Mouse (Mus musculus): ENCODE measurements around the gene Pitpnm2. TPM values are rescaled to one million over a fixed set of nuclear protein-coding genes. Genes with fewer than 3 reads are reported as not detected.

The Pitpnm2 gene
- total and polyA plus RNA-seq, 2 experiments: 10.6 to 30.3 TPM

DNA sequence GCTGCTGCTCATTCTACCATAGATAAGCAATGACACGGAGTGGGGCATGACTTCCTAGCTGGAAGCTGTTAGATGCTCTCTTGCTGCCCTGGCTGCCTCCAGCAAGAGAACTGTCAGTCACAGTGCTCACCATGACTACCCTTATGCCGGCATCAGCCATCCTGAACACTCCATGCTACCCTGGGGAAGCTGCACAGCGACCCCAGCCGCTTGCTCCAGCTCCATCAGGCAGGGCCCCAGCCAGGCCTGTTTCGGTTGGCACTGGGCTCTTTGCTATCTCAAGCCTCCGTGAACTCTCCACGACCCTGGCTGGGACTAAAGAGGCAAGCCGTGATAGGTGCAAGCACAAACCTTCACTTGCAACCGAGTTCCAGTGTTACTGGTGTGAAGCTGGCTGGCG lies 87.7 kb downstream of the Pitpnm2 start:
- Histone ChIP-seq H3K79me2 (ENCODE audit: control insufficient read depth, insufficient read depth, low read length) (peaks cover 2% of the 10 kb centered on the region; the same call in 1 of the 2 replicates), H3K4me1 (ENCODE audit: control insufficient read depth, insufficient read depth, low read length) (no peaks in the 10 kb centered on the region; the same call in 1 of the 2 replicates), H3K9ac (ENCODE audit: low read depth, low read length) (no peak overlapping the region), H3K36me3 (ENCODE audit: control insufficient read depth, insufficient read depth, low read length) (no peaks in the 10 kb centered on the region), H3K27me3 (ENCODE audit: control insufficient read depth, insufficient read depth, low read length) (no peaks in the 10 kb centered on the region), H3K27ac (replicated peaks; ENCODE audit: insufficient read depth, low read depth, low read length) (no peak overlapping the region), H3K4me3 (ENCODE audit: insufficient read depth, low read depth, low read length) (no peak overlapping the region)
- no peak for DNase-seq (ENCODE audit: extremely low read depth, low read depth, low spot score)
- TF ChIP-seq POLR2A (IDR thresholded peaks at IDR 0.05; ENCODE audit: extremely low read depth, insufficient read depth, low read length) (no peak), CTCF (IDR thresholded peaks at IDR 0.05; ENCODE audit: low read depth, low read length) (no peak)
- WGBS: 56% methylated on average over 10 of the region's 10 CpGs

DNA sequence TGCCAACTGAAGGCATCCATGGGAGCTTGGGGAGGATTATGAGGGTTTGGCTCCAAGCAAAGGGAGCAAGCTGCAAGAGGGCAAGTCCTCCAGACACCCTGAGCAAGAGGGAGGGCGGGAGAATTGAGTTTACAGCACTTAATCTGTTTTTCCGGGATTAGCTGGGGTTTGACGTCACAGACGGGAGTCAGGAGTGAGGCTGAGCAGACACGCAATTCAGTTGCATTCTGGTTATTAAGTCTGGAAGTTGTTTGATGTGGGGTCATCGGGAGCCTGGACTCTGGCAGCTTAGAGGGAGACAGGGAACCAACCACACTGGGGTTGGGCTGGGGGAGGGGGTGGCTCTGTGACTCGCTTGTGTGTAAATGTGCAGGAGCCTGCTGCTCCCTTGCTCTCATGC lies 90.1 kb downstream of the Pitpnm2 start:
- TF ChIP-seq CTCF (IDR thresholded peaks at IDR 0.05; ENCODE audit: low read depth, low read length) (no peak), POLR2A (IDR thresholded peaks at IDR 0.05; ENCODE audit: extremely low read depth, insufficient read depth, low read length) (no peak)
- 81% methylated on average over 7 of the region's 7 CpGs for WGBS
- Histone ChIP-seq H3K79me2 (ENCODE audit: control insufficient read depth, insufficient read depth, low read length) (peaks cover 2% of the 10 kb centered on the region; the same call in 1 of the 2 replicates), H3K4me3 (ENCODE audit: insufficient read depth, low read depth, low read length) (no peak overlapping the region), H3K4me1 (ENCODE audit: control insufficient read depth, insufficient read depth, low read length) (no peaks in the 10 kb centered on the region), H3K27ac (replicated peaks; ENCODE audit: insufficient read depth, low read depth, low read length) (no peak overlapping the region), H3K36me3 (ENCODE audit: control insufficient read depth, insufficient read depth, low read length) (no peaks in the 10 kb centered on the region), H3K9ac (ENCODE audit: low read depth, low read length) (no peak overlapping the region), H3K27me3 (ENCODE audit: control insufficient read depth, insufficient read depth, low read length) (no peaks in the 10 kb centered on the region)
- DNase-seq (ENCODE audit: extremely low read depth, low read depth, low spot score): no peak

DNA sequence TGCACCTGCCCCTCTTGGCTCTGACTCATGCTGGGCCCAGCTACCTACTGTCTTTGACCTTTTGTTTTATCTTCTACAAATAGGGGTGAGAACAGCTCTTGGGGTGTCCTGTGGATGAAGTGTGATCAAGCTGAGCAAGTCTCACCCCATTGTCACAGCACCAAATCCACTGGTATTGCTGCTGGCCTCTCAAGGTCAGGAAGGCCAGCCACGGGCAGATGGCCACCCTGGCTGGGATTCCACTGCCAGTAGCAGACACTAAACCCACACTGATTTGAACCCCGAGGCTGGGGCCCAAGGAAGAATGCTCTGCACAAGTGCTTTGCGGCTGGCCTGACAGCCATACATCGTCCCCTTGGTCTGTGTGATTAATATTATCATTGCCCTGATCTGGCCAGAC lies 91.3 kb downstream of the Pitpnm2 start:
- Histone ChIP-seq H3K4me3 (ENCODE audit: insufficient read depth, low read depth, low read length) (no peak overlapping the region), H3K27me3 (ENCODE audit: control insufficient read depth, insufficient read depth, low read length) (no peaks in the 10 kb centered on the region), H3K9ac (ENCODE audit: low read depth, low read length) (no peak overlapping the region), H3K4me1 (ENCODE audit: control insufficient read depth, insufficient read depth, low read length) (no peaks in the 10 kb centered on the region), H3K79me2 (ENCODE audit: control insufficient read depth, insufficient read depth, low read length) (peaks cover 2% of the 10 kb centered on the region; the same call in 1 of the 2 replicates), H3K27ac (replicated peaks; ENCODE audit: insufficient read depth, low read depth, low read length) (no peak overlapping the region), H3K36me3 (ENCODE audit: control insufficient read depth, insufficient read depth, low read length) (no peaks in the 10 kb centered on the region)
- WGBS: 69% methylated on average over 4 of the region's 4 CpGs
- no peak for DNase-seq (ENCODE audit: extremely low read depth, low read depth, low spot score)
- TF ChIP-seq CTCF (IDR thresholded peaks at IDR 0.05; ENCODE audit: low read depth, low read length) (no peak), POLR2A (IDR thresholded peaks at IDR 0.05; ENCODE audit: extremely low read depth, insufficient read depth, low read length) (no peak)

DNA sequence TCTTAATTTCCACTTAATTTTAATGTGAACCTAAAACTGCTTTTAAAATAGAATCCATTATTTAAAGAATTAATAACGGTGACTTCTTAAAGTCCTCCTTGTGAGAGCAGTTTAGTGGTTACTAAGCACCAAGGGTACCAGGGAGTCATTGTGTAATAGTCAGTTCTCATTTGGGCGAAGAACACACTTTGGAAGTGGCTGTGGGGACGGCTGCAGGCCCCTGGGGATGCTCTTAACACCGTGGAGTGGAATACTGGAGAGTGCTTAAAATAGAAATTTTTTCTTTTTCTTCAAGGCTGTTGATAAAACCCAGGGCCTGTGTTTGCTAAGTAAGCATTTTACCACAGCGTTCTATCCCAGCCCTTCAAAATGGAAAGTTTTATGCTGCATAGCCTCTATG lies 93.6 kb downstream of the Pitpnm2 start:
- Histone ChIP-seq H3K36me3 (ENCODE audit: control insufficient read depth, insufficient read depth, low read length) (0 out of 2 replicates have a peak, but pooled peaks cover 2% of the 10 kb centered on the region), H3K4me3 (ENCODE audit: insufficient read depth, low read depth, low read length) (no peak overlapping the region), H3K27ac (replicated peaks; ENCODE audit: insufficient read depth, low read depth, low read length) (no peak overlapping the region), H3K27me3 (ENCODE audit: control insufficient read depth, insufficient read depth, low read length) (no peaks in the 10 kb centered on the region), H3K79me2 (ENCODE audit: control insufficient read depth, insufficient read depth, low read length) (peaks cover 4% of the 10 kb centered on the region; the same call in 1 of the 2 replicates), H3K4me1 (ENCODE audit: control insufficient read depth, insufficient read depth, low read length) (no peaks in the 10 kb centered on the region), H3K9ac (ENCODE audit: low read depth, low read length) (no peak overlapping the region)
- 81% methylated on average over 5 of the region's 5 CpGs for WGBS
- DNase-seq (ENCODE audit: extremely low read depth, low read depth, low spot score): no peak
- TF ChIP-seq POLR2A (IDR thresholded peaks at IDR 0.05; ENCODE audit: extremely low read depth, insufficient read depth, low read length): no peak
- TF ChIP-seq CTCF (IDR thresholded peaks at IDR 0.05; ENCODE audit: low read depth, low read length): no peak

DNA sequence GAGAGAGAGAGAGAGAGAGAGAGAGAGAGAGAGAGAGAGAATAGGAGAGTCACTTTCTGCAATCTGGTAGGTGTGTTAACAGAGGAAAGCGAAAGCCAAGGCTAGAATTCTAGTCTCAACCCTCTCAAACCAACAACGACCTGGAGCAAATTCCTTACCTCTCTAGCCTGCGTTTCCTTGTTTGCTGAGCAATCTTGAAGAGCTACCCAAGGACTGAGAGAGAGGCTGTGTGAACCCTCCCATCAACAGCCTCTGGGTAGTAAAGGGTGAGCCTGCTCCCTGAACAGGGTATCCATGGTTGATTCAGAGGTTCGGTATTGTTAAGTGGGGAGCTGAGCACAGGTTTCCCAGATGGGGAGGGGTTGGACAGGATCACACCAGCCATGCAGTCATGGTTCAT lies 96.8 kb downstream of the Pitpnm2 start:
- Histone ChIP-seq H3K9ac (ENCODE audit: low read depth, low read length) (no peak overlapping the region), H3K36me3 (ENCODE audit: control insufficient read depth, insufficient read depth, low read length) (0 out of 2 replicates have a peak, but pooled peaks cover 2% of the 10 kb centered on the region), H3K27ac (replicated peaks; ENCODE audit: insufficient read depth, low read depth, low read length) (no peak overlapping the region), H3K4me1 (ENCODE audit: control insufficient read depth, insufficient read depth, low read length) (no peaks in the 10 kb centered on the region), H3K4me3 (ENCODE audit: insufficient read depth, low read depth, low read length) (no peak overlapping the region), H3K79me2 (ENCODE audit: control insufficient read depth, insufficient read depth, low read length) (peaks cover 2% of the 10 kb centered on the region; the same call in 1 of the 2 replicates), H3K27me3 (ENCODE audit: control insufficient read depth, insufficient read depth, low read length) (no peaks in the 10 kb centered on the region)
- no peak for TF ChIP-seq POLR2A (IDR thresholded peaks at IDR 0.05; ENCODE audit: extremely low read depth, insufficient read depth, low read length)
- TF ChIP-seq CTCF (IDR thresholded peaks at IDR 0.05; ENCODE audit: low read depth, low read length): no peak
- 82% methylated on average over 4 of the region's 4 CpGs for WGBS
- DNase-seq (ENCODE audit: extremely low read depth, low read depth, low spot score): no peak

DNA sequence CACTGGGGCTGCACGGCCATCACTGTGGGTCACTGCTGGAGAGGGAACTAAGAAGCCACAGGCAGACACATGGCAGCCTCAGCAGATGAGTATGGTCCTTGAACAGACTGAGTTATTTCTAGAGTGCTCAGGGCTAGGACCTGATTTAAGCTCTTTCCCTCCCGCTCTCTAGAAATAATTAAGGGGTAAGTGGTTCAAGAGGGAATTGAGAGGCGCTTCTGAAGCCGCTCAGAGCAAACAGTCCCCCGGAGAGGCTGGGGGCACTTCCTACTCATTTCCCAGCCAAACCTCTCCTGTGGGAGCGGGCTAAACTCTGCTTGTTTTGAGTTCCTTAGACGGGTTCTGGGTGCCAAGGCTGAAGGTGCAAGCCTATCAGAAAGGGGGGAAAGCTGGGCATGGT lies 98.7 kb downstream of the Pitpnm2 start:
- TF ChIP-seq POLR2A (IDR thresholded peaks at IDR 0.05; ENCODE audit: extremely low read depth, insufficient read depth, low read length): no peak
- TF ChIP-seq CTCF (IDR thresholded peaks at IDR 0.05; ENCODE audit: low read depth, low read length): no peak
- Histone ChIP-seq H3K9ac (ENCODE audit: low read depth, low read length) (no peak overlapping the region), H3K27ac (replicated peaks; ENCODE audit: insufficient read depth, low read depth, low read length) (no peak overlapping the region), H3K79me2 (ENCODE audit: control insufficient read depth, insufficient read depth, low read length) (0 out of 2 replicates have a peak, but pooled peaks cover 2% of the 10 kb centered on the region), H3K27me3 (ENCODE audit: control insufficient read depth, insufficient read depth, low read length) (no peaks in the 10 kb centered on the region), H3K36me3 (ENCODE audit: control insufficient read depth, insufficient read depth, low read length) (0 out of 2 replicates have a peak, but pooled peaks cover 2% of the 10 kb centered on the region), H3K4me1 (ENCODE audit: control insufficient read depth, insufficient read depth, low read length) (no peaks in the 10 kb centered on the region), H3K4me3 (ENCODE audit: insufficient read depth, low read depth, low read length) (no peak overlapping the region)
- DNase-seq (ENCODE audit: extremely low read depth, low read depth, low spot score): no peak
- 98% methylated on average over 7 of the region's 7 CpGs for WGBS
